Mouse (Mus musculus) heart, adult 2 months (tissue): Measurements from ENCODE around the gene Pik3cd.
A peak's percentile ranks its signal among the peaks of the same experiment; 100 is the strongest.

Source experiments
- EP300 ChIP-seq: fragments of 200-500 bp; IDR thresholded peaks from 2 replicates; pipeline ENCODE4 v1.6.1; 2011; ENCODE audit warnings: low read depth, low read length, control low read depth; ENCODE audit not compliant: insufficient read depth
- POLR2A ChIP-seq: fragments of 200-500 bp; IDR thresholded peaks from 2 replicates; pipeline ENCODE4 v1.6.1; 2011; ENCODE audit warnings: mild to moderate bottlenecking, low read depth, low read length, control low read depth; ENCODE audit not compliant: insufficient read depth

GRCm38 (mm10) chr4:149737383-149738324 lies 35.3 kb upstream of the Pik3cd start, which contains the start of gene Tmem201:
- 0 out of 2 replicates have a peak, but pooled peaks have one; percentile 63 for TF ChIP-seq EP300
- TF ChIP-seq POLR2A, result peak; percentile 32
